Mouse (Mus musculus): ENCODE data around the gene Cct3. TPM values are rescaled to one million over a fixed set of nuclear protein-coding genes. Genes with fewer than 3 reads are reported as not detected.

Cct3 gene
- polyA plus RNA-seq, 1 experiment from 2014 or later: 495 TPM

DNA sequence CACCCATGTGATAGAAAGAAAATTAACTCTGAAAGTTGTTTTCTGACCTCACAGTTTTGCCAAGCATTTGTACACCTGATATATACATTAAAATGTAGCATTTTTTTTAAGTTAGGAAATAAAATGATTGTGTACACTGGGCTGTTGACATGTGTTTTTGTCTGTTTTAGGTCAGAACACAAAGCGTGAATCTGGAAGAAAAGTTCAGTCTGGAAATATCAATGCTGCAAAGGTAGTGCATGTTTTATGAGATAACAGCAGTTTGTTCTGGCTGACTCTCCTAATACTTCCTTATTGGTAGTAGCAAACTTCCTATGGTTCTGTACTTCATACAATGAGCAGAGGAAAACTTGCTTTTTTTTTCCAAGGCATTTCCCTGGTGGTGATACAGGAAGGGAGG is 2.3 kb downstream of the Cct3 start:
- H3K9me3 ChIP-seq (ENCODE audit: control insufficient read depth, low read depth, low read length): no peaks in the 10 kb centered on the region
- no peak overlapping the region for H3K9ac ChIP-seq (replicated peaks; ENCODE audit: low read depth, low read length)
- no peak for ATAC-seq (ENCODE audit: insufficient number of reproducible peaks, insufficient read depth, low FRiP score, low read depth)
- peaks cover 48% of the 10 kb centered on the region for H3K36me3 ChIP-seq (ENCODE audit: control insufficient read depth, insufficient read depth, low read length)
- H3K4me2 ChIP-seq (replicated peaks; ENCODE audit: low read depth, low read length): no peak overlapping the region
- H3K27ac ChIP-seq (ENCODE audit: low read length): no peak overlapping the region
- peaks cover 7% of the 10 kb centered on the region; the same call in 1 of the 2 replicates for H3K4me1 ChIP-seq (ENCODE audit: control insufficient read depth, insufficient read depth, low read length)
- no peaks in the 10 kb centered on the region for H3K27me3 ChIP-seq (ENCODE audit: control insufficient read depth, insufficient read depth, low read length)
- WGBS: 86% methylated on average over 1 of the region's 1 CpGs
- H3K4me3 ChIP-seq (ENCODE audit: low read depth, low read length): no peak overlapping the region

GRCm38 (mm10) chr3:88324951-88325405 is 28.1 kb downstream of the Cct3 start, which contains the start of gene Glmp:
Gene Glmp, plus strand, starts transcription at chr3:88325023.
- H3K9ac ChIP-seq (replicated peaks; ENCODE audit: low read depth, low read length): peak within 1 kb of the TSS; percentile 71
- ATAC-seq (ENCODE audit: insufficient number of reproducible peaks, insufficient read depth, low FRiP score, low read depth): peak; percentile 59; the same call in 1 of the 2 replicates
- no peak within 1 kb of the TSS; the same call in 1 of the 2 replicates for H3K27ac ChIP-seq (ENCODE audit: low read length)
- WGBS: under 1% methylated on average over 10 of the region's 10 CpGs
- peak within 1 kb of the TSS; percentile 82 for H3K4me2 ChIP-seq (replicated peaks; ENCODE audit: low read depth, low read length)
- no peaks in the 10 kb centered on the region for H3K9me3 ChIP-seq (ENCODE audit: control insufficient read depth, low read depth, low read length)
- H3K4me1 ChIP-seq (ENCODE audit: control insufficient read depth, insufficient read depth, low read length): peaks cover 10% of the 10 kb centered on the region
- H3K27me3 ChIP-seq (ENCODE audit: control insufficient read depth, insufficient read depth, low read length): no peaks in the 10 kb centered on the region
- H3K36me3 ChIP-seq (ENCODE audit: control insufficient read depth, insufficient read depth, low read length): peaks cover 54% of the 10 kb centered on the region
- peak within 1 kb of the TSS; percentile 78 for H3K4me3 ChIP-seq (ENCODE audit: low read depth, low read length)

DNA sequence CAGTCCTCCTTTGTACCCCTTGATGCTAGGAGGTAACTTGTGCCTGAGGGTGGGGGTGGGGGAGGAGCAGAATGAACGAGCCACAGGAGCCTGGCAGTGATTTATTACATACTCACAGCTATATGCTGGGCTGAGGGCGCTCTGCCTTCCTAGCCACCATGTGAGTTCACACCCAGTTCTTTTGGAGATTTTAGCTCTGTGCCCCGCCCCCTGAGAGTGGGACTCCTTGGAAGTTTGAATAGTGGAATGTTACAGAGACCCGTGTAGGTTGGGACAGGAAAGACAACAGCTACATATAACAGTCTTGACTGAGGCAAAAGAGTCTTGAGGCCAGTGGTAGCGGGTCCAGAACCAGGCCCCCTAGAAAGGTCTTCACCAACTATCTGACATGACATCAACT is 32.0 kb downstream of the Cct3 start:
- Histone ChIP-seq H3K27ac (ENCODE audit: low read length) (no peak overlapping the region), H3K4me1 (ENCODE audit: control insufficient read depth, insufficient read depth, low read length) (peaks cover 10% of the 10 kb centered on the region), H3K4me2 (replicated peaks; ENCODE audit: low read depth, low read length) (no peak overlapping the region), H3K9me3 (ENCODE audit: control insufficient read depth, low read depth, low read length) (no peaks in the 10 kb centered on the region), H3K9ac (replicated peaks; ENCODE audit: low read depth, low read length) (no peak overlapping the region), H3K27me3 (ENCODE audit: control insufficient read depth, insufficient read depth, low read length) (no peaks in the 10 kb centered on the region), H3K4me3 (ENCODE audit: low read depth, low read length) (no peak overlapping the region), H3K36me3 (ENCODE audit: control insufficient read depth, insufficient read depth, low read length) (peaks cover 17% of the 10 kb centered on the region)
- 54% methylated on average over 5 of the region's 5 CpGs for WGBS
- no peak for ATAC-seq (ENCODE audit: insufficient number of reproducible peaks, insufficient read depth, low FRiP score, low read depth)

DNA sequence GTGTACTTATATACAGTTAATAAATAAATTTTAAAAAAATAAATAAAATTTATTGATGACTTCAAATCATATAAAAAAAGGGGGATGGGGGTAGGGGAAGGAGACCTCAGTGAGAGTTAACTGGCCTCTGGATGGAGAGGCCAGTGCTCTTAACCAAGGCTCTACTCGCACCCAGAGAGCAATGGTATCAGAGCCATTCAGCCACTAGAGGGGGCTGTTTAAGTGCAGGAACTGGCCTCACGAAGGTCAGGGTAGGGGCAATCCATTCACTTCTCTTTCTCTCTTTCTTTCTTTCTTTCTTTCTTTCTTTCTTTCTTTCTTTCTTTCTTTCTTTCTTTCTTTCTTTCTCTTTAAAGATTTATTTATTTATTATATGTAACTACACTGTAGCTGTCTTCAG is 34.4 kb downstream of the Cct3 start:
- no peak overlapping the region for H3K27ac ChIP-seq (ENCODE audit: low read length)
- H3K36me3 ChIP-seq (ENCODE audit: control insufficient read depth, insufficient read depth, low read length): peaks cover 17% of the 10 kb centered on the region
- H3K4me1 ChIP-seq (ENCODE audit: control insufficient read depth, insufficient read depth, low read length): 0 out of 2 replicates have a peak, but pooled peaks cover 4% of the 10 kb centered on the region
- no peak for ATAC-seq (ENCODE audit: insufficient number of reproducible peaks, insufficient read depth, low FRiP score, low read depth)
- no peak overlapping the region for H3K9ac ChIP-seq (replicated peaks; ENCODE audit: low read depth, low read length)
- WGBS: 42% methylated on average over 2 of the region's 2 CpGs
- no peak overlapping the region for H3K4me3 ChIP-seq (ENCODE audit: low read depth, low read length)
- H3K4me2 ChIP-seq (replicated peaks; ENCODE audit: low read depth, low read length): no peak overlapping the region
- no peaks in the 10 kb centered on the region for H3K27me3 ChIP-seq (ENCODE audit: control insufficient read depth, insufficient read depth, low read length)
- H3K9me3 ChIP-seq (ENCODE audit: control insufficient read depth, low read depth, low read length): no peaks in the 10 kb centered on the region

- peak; percentile 54 for ATAC-seq (ENCODE audit: insufficient number of reproducible peaks, insufficient read depth, low FRiP score, low read depth)
- H3K4me2 ChIP-seq (replicated peaks; ENCODE audit: low read depth, low read length): peak overlapping the region; percentile 34
- H3K27me3 ChIP-seq (ENCODE audit: control insufficient read depth, insufficient read depth, low read length): no peaks in the 10 kb centered on the region
- H3K9ac ChIP-seq (replicated peaks; ENCODE audit: low read depth, low read length): no peak overlapping the region
- peaks cover 2% of the 10 kb centered on the region; the same call in 1 of the 2 replicates for H3K36me3 ChIP-seq (ENCODE audit: control insufficient read depth, insufficient read depth, low read length)
- peaks cover 18% of the 10 kb centered on the region for H3K4me1 ChIP-seq (ENCODE audit: control insufficient read depth, insufficient read depth, low read length)
- WGBS: 34% methylated on average over 12 of the region's 12 CpGs
- no peaks in the 10 kb centered on the region for H3K9me3 ChIP-seq (ENCODE audit: control insufficient read depth, low read depth, low read length)
- H3K4me3 ChIP-seq (ENCODE audit: low read depth, low read length): peak overlapping the region; percentile 25
- H3K27ac ChIP-seq (ENCODE audit: low read length): peak overlapping the region; percentile 82
Measured at GRCm38 (mm10) chr3:88334029-88334658, 37.2 kb downstream of the Cct3 start.

GRCm38 (mm10) chr3:88334902-88335435 is 38.1 kb downstream of the Cct3 start:
- H3K9ac ChIP-seq (replicated peaks; ENCODE audit: low read depth, low read length): peak overlapping the region; percentile 80
- H3K4me2 ChIP-seq (replicated peaks; ENCODE audit: low read depth, low read length): peak overlapping the region; percentile 46
- ATAC-seq (ENCODE audit: insufficient number of reproducible peaks, insufficient read depth, low FRiP score, low read depth): no peak
- H3K4me1 ChIP-seq (ENCODE audit: control insufficient read depth, insufficient read depth, low read length): peaks cover 18% of the 10 kb centered on the region
- peak overlapping the region; percentile 70 for H3K4me3 ChIP-seq (ENCODE audit: low read depth, low read length)
- no peaks in the 10 kb centered on the region for H3K9me3 ChIP-seq (ENCODE audit: control insufficient read depth, low read depth, low read length)
- no peaks in the 10 kb centered on the region for H3K36me3 ChIP-seq (ENCODE audit: control insufficient read depth, insufficient read depth, low read length)
- WGBS: 33% methylated on average over 3 of the region's 3 CpGs
- peak overlapping the region; percentile 94; the same call in 1 of the 2 replicates for H3K27ac ChIP-seq (ENCODE audit: low read length)
- no peaks in the 10 kb centered on the region for H3K27me3 ChIP-seq (ENCODE audit: control insufficient read depth, insufficient read depth, low read length)

GRCm38 (mm10) chr3:88335436-88336053 is 38.6 kb downstream of the Cct3 start:
- ATAC-seq (ENCODE audit: insufficient number of reproducible peaks, insufficient read depth, low FRiP score, low read depth): peak; percentile 11; the same call in 1 of the 2 replicates
- H3K9ac ChIP-seq (replicated peaks; ENCODE audit: low read depth, low read length): peak overlapping the region; percentile 80
- no peaks in the 10 kb centered on the region for H3K27me3 ChIP-seq (ENCODE audit: control insufficient read depth, insufficient read depth, low read length)
- H3K4me1 ChIP-seq (ENCODE audit: control insufficient read depth, insufficient read depth, low read length): peaks cover 18% of the 10 kb centered on the region
- H3K9me3 ChIP-seq (ENCODE audit: control insufficient read depth, low read depth, low read length): no peaks in the 10 kb centered on the region
- under 1% methylated on average over 27 of the region's 27 CpGs for WGBS
- H3K4me2 ChIP-seq (replicated peaks; ENCODE audit: low read depth, low read length): peak overlapping the region; percentile 46
- H3K27ac ChIP-seq (ENCODE audit: low read length): peak overlapping the region; percentile 94
- no peaks in the 10 kb centered on the region for H3K36me3 ChIP-seq (ENCODE audit: control insufficient read depth, insufficient read depth, low read length)
- H3K4me3 ChIP-seq (ENCODE audit: low read depth, low read length): peak overlapping the region; percentile 70

DNA sequence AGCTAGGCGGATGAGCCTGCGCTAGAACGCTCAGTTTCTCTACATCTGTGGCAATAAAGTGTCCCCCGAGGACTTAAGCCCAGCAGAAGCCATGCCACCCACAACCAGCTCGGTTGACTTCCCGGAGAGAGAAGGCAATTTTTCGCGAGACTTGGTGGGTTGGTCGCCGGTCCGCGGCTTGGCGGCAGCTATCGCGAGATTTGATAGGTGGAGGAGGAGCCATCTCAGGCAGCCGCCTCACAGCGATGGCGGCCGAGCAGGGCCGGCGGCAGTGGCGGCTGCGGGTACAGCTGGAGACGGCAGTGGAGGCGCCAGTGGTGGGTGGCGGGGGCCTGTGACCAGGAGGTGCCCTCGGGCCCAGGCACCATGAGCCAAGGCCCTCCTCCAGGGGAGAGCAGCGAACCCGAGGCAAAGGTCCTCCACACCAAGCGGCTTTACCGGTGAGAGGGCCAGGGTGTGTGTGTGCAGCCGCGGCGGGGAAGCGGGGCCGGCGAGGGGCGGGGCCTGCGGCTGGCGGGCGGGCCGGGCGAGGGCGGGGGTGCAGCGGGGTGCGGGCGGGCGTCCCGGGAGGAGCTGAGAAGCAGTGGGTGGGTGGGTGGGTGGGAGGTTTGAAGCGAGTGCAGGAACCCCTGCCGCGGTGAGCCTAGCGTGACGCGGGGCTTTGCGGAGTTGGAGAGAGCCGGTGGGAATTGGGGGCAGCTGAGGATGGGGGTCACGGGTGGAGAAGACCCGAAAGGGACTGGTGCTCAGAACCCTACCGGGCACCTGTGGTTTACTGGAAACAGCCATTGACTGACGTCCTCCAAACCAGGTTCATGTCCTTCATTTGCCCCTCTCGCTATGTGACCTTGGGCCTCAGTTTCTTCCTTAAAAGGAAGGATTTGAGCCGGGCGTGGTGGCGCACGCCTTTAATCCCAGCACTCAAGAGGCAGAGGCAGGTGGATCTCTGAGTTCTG is 39.4 kb downstream of the Cct3 start, which contains the start of the genes Tmem79 and Smg5:
Gene Tmem79, minus strand, starts transcription at position 91 of the 956 bp plus-strand sequence.
Gene Smg5, plus strand, starts transcription at position 203 of the 956 bp plus-strand sequence.
- H3K36me3 ChIP-seq (ENCODE audit: control insufficient read depth, insufficient read depth, low read length): no peaks in the 10 kb centered on the region
- peak within 1 kb of the TSS; percentile 94 for H3K27ac ChIP-seq (ENCODE audit: low read length)
- peaks cover 18% of the 10 kb centered on the region for H3K4me1 ChIP-seq (ENCODE audit: control insufficient read depth, insufficient read depth, low read length)
- peak within 1 kb of the TSS; percentile 51 for H3K4me2 ChIP-seq (replicated peaks; ENCODE audit: low read depth, low read length)
- no peaks in the 10 kb centered on the region for H3K9me3 ChIP-seq (ENCODE audit: control insufficient read depth, low read depth, low read length)
- peak within 1 kb of the TSS; percentile 70 for H3K4me3 ChIP-seq (ENCODE audit: low read depth, low read length)
- no peaks in the 10 kb centered on the region for H3K27me3 ChIP-seq (ENCODE audit: control insufficient read depth, insufficient read depth, low read length)
- peak; percentile 89 for ATAC-seq (ENCODE audit: insufficient number of reproducible peaks, insufficient read depth, low FRiP score, low read depth)
- H3K9ac ChIP-seq (replicated peaks; ENCODE audit: low read depth, low read length): peak within 1 kb of the TSS; percentile 80
- WGBS: 2% methylated on average over 65 of the region's 66 CpGs

Data from stomach, embryonic 14.5 days (tissue).